Mouse (Mus musculus): Measurements from ENCODE around the gene Lamb1. TPM values are rescaled to one million over a fixed set of nuclear protein-coding genes. Genes with fewer than 3 reads are reported as not detected.

The Lamb1 gene
- polyA plus RNA-seq, 1 experiment from 2014 or later = 60.4 TPM

GRCm38 (mm10) chr12:31299676-31300197 is 34.7 kb downstream of the Lamb1 start:
- 86% methylated on average over 14 of the region's 14 CpGs for WGBS
- ATAC-seq (ENCODE audit: insufficient number of reproducible peaks, insufficient read depth, low FRiP score, low TSS enrichment, low read depth) = no peak
- H3K36me3 ChIP-seq = peaks cover 75% of the 10 kb centered on the region
- H3K4me2 ChIP-seq = no peak overlapping the region
- no peaks in the 10 kb centered on the region for H3K9me3 ChIP-seq
- H3K4me1 ChIP-seq (replicated peaks) = peaks cover 31% of the 10 kb centered on the region
- no peaks in the 10 kb centered on the region for H3K27me3 ChIP-seq
- no peak overlapping the region for H3K9ac ChIP-seq (replicated peaks)
- no peak overlapping the region for H3K4me3 ChIP-seq (replicated peaks)
- H3K27ac ChIP-seq = no peak overlapping the region

GRCm38 (mm10) chr12:31300276-31300675 is 35.2 kb downstream of the Lamb1 start:
- ATAC-seq (ENCODE audit: insufficient number of reproducible peaks, insufficient read depth, low FRiP score, low TSS enrichment, low read depth) = no peak
- peaks cover 81% of the 10 kb centered on the region for H3K36me3 ChIP-seq

GRCm38 (mm10) chr12:31302266-31302665 is 37.2 kb downstream of the Lamb1 start:
- 32% methylated on average over 5 of the region's 5 CpGs for WGBS
- no peak overlapping the region for H3K9ac ChIP-seq (replicated peaks)
- H3K36me3 ChIP-seq = peaks cover 100% of the 10 kb centered on the region
- no peak overlapping the region for H3K4me2 ChIP-seq
- H3K9me3 ChIP-seq = no peaks in the 10 kb centered on the region
- H3K4me1 ChIP-seq (replicated peaks) = 0 out of 2 replicates have a peak, but pooled peaks cover 8% of the 10 kb centered on the region
- H3K27me3 ChIP-seq = no peaks in the 10 kb centered on the region
- ATAC-seq (ENCODE audit: insufficient number of reproducible peaks, insufficient read depth, low FRiP score, low TSS enrichment, low read depth) = no peak
- H3K4me3 ChIP-seq (replicated peaks) = no peak overlapping the region
- H3K27ac ChIP-seq = no peak overlapping the region

More at GRCm38 (mm10) chr12:31300276-31300675, 35.2 kb downstream of the Lamb1 start:
- H3K4me2 ChIP-seq = no peak overlapping the region
- no peaks in the 10 kb centered on the region for H3K27me3 ChIP-seq
- WGBS = 95% methylated on average over 9 of the region's 9 CpGs
- H3K4me1 ChIP-seq (replicated peaks) = peaks cover 26% of the 10 kb centered on the region
- no peak overlapping the region for H3K4me3 ChIP-seq (replicated peaks)
- no peaks in the 10 kb centered on the region for H3K9me3 ChIP-seq
- no peak overlapping the region for H3K9ac ChIP-seq (replicated peaks)
- H3K27ac ChIP-seq = no peak overlapping the region

- WGBS = 86% methylated on average over 16 of the region's 16 CpGs
- H3K36me3 ChIP-seq = peaks cover 100% of the 10 kb centered on the region
- H3K9me3 ChIP-seq = no peaks in the 10 kb centered on the region
- no peaks in the 10 kb centered on the region for H3K27me3 ChIP-seq
- no peak overlapping the region for H3K4me3 ChIP-seq (replicated peaks)
- H3K4me2 ChIP-seq = no peak overlapping the region
- no peak overlapping the region for H3K27ac ChIP-seq
- no peak overlapping the region for H3K9ac ChIP-seq (replicated peaks)
- ATAC-seq (ENCODE audit: insufficient number of reproducible peaks, insufficient read depth, low FRiP score, low TSS enrichment, low read depth) = no peak
- H3K4me1 ChIP-seq (replicated peaks) = 0 out of 2 replicates have a peak, but pooled peaks cover 5% of the 10 kb centered on the region
Observed at GRCm38 (mm10) chr12:31302766-31303511, 37.9 kb downstream of the Lamb1 start.

- H3K9ac ChIP-seq (replicated peaks) = no peak overlapping the region
- H3K4me3 ChIP-seq (replicated peaks) = no peak overlapping the region
- H3K4me1 ChIP-seq (replicated peaks) = 0 out of 2 replicates have a peak, but pooled peaks cover 5% of the 10 kb centered on the region
- no peaks in the 10 kb centered on the region for H3K27me3 ChIP-seq
- H3K4me2 ChIP-seq = no peak overlapping the region
- ATAC-seq (ENCODE audit: insufficient number of reproducible peaks, insufficient read depth, low FRiP score, low TSS enrichment, low read depth) = no peak
- H3K27ac ChIP-seq = no peak overlapping the region
- 74% methylated on average over 5 of the region's 5 CpGs for WGBS
- H3K9me3 ChIP-seq = no peaks in the 10 kb centered on the region
- peaks cover 99% of the 10 kb centered on the region for H3K36me3 ChIP-seq
Observed at GRCm38 (mm10) chr12:31306075-31306675, 41.1 kb downstream of the Lamb1 start.

GRCm38 (mm10) chr12:31307011-31307410 is 42.0 kb downstream of the Lamb1 start:
- Histone ChIP-seq H3K4me1 (replicated peaks) (0 out of 2 replicates have a peak, but pooled peaks cover 2% of the 10 kb centered on the region), H3K4me3 (replicated peaks) (no peak overlapping the region), H3K9ac (replicated peaks) (no peak overlapping the region), H3K27ac (no peak overlapping the region), H3K27me3 (no peaks in the 10 kb centered on the region), H3K4me2 (no peak overlapping the region), H3K9me3 (no peaks in the 10 kb centered on the region), H3K36me3 (peaks cover 98% of the 10 kb centered on the region)
- WGBS = 97% methylated on average over 8 of the region's 8 CpGs
- ATAC-seq (ENCODE audit: insufficient number of reproducible peaks, insufficient read depth, low FRiP score, low TSS enrichment, low read depth) = no peak

GRCm38 (mm10) chr12:31307756-31308155 is 42.7 kb downstream of the Lamb1 start:
- no peaks in the 10 kb centered on the region for H3K9me3 ChIP-seq
- no peaks in the 10 kb centered on the region for H3K4me1 ChIP-seq (replicated peaks)
- no peak overlapping the region for H3K27ac ChIP-seq
- no peak for ATAC-seq (ENCODE audit: insufficient number of reproducible peaks, insufficient read depth, low FRiP score, low TSS enrichment, low read depth)
- peaks cover 98% of the 10 kb centered on the region for H3K36me3 ChIP-seq
- no peak overlapping the region for H3K4me3 ChIP-seq (replicated peaks)
- H3K4me2 ChIP-seq = no peak overlapping the region
- no peak overlapping the region for H3K9ac ChIP-seq (replicated peaks)
- H3K27me3 ChIP-seq = no peaks in the 10 kb centered on the region
- WGBS = 98% methylated on average over 8 of the region's 8 CpGs

- 88% methylated on average over 9 of the region's 9 CpGs for WGBS
- H3K4me1 ChIP-seq (replicated peaks) = no peaks in the 10 kb centered on the region
- no peaks in the 10 kb centered on the region for H3K27me3 ChIP-seq
- peaks cover 97% of the 10 kb centered on the region for H3K36me3 ChIP-seq
- no peak overlapping the region for H3K4me2 ChIP-seq
- H3K9me3 ChIP-seq = 0 out of 2 replicates have a peak, but pooled peaks cover 3% of the 10 kb centered on the region
- no peak overlapping the region for H3K4me3 ChIP-seq (replicated peaks)
- ATAC-seq (ENCODE audit: insufficient number of reproducible peaks, insufficient read depth, low FRiP score, low TSS enrichment, low read depth) = no peak
- no peak overlapping the region for H3K27ac ChIP-seq
- no peak overlapping the region for H3K9ac ChIP-seq (replicated peaks)
Observed at GRCm38 (mm10) chr12:31310687-31311086, 45.7 kb downstream of the Lamb1 start.

- Histone ChIP-seq H3K27ac (no peak overlapping the region), H3K36me3 (peaks cover 97% of the 10 kb centered on the region), H3K4me2 (no peak overlapping the region), H3K9ac (replicated peaks) (no peak overlapping the region), H3K27me3 (no peaks in the 10 kb centered on the region), H3K9me3 (0 out of 2 replicates have a peak, but pooled peaks cover 3% of the 10 kb centered on the region), H3K4me1 (replicated peaks) (no peaks in the 10 kb centered on the region), H3K4me3 (replicated peaks) (no peak overlapping the region)
- no peak for ATAC-seq (ENCODE audit: insufficient number of reproducible peaks, insufficient read depth, low FRiP score, low TSS enrichment, low read depth)
- WGBS = 87% methylated on average over 9 of the region's 9 CpGs
Observed at GRCm38 (mm10) chr12:31311671-31312265, 46.7 kb downstream of the Lamb1 start.

GRCm38 (mm10) chr12:31312281-31312680 is 47.2 kb downstream of the Lamb1 start:
- Histone ChIP-seq H3K4me2 (no peak overlapping the region), H3K36me3 (peaks cover 97% of the 10 kb centered on the region), H3K4me1 (replicated peaks) (no peaks in the 10 kb centered on the region), H3K27me3 (no peaks in the 10 kb centered on the region), H3K27ac (no peak overlapping the region), H3K9ac (replicated peaks) (no peak overlapping the region), H3K9me3 (0 out of 2 replicates have a peak, but pooled peaks cover 3% of the 10 kb centered on the region), H3K4me3 (replicated peaks) (no peak overlapping the region)
- ATAC-seq (ENCODE audit: insufficient number of reproducible peaks, insufficient read depth, low FRiP score, low TSS enrichment, low read depth) = no peak
- WGBS = 89% methylated on average over 5 of the region's 5 CpGs

- H3K4me1 ChIP-seq (replicated peaks) = no peaks in the 10 kb centered on the region
- no peak overlapping the region for H3K4me3 ChIP-seq (replicated peaks)
- H3K9ac ChIP-seq (replicated peaks) = no peak overlapping the region
- H3K9me3 ChIP-seq = 0 out of 2 replicates have a peak, but pooled peaks cover 3% of the 10 kb centered on the region
- H3K4me2 ChIP-seq = no peak overlapping the region
- no peak for ATAC-seq (ENCODE audit: insufficient number of reproducible peaks, insufficient read depth, low FRiP score, low TSS enrichment, low read depth)
- peaks cover 97% of the 10 kb centered on the region for H3K36me3 ChIP-seq
- no peak overlapping the region for H3K27ac ChIP-seq
- no peaks in the 10 kb centered on the region for H3K27me3 ChIP-seq
- 94% methylated on average over 4 of the region's 4 CpGs for WGBS
Observed at GRCm38 (mm10) chr12:31313136-31313535, 48.1 kb downstream of the Lamb1 start.

Data from limb, embryonic 12.5 days (tissue).